Comparison of ENCODE assay signal across 9 mouse cellular contexts in the genomic region with DNA sequence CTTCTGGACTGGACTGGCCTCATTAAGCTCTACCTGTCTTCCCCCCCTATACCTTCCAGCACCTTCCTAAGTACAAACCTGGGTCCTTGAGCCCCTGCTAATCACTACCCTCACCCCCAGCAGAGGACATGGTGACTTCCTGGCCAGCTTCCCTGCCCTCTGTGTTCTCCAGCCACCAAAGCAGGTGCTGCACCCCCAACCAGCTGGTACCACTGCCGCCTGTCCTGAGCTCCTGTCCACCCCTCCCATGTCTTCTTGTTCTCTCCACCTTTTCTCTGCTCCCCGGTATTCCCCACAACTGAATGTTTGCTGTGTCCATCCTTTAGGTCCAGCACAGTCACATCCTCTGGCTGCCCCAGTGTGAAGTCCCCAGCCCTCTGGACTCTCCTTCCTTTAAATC. TPM values are rescaled to one million over a fixed set of nuclear protein-coding genes. Genes with fewer than 3 reads are reported as not detected.
A peak's percentile ranks its signal among the peaks of the same experiment; 100 is the strongest.
DNase-seq lines count a peak whose midpoint lies in the region; ATAC-seq and TF ChIP-seq lines count a peak whose summit lies in the region.
"Had no signal": no experiment of that assay in that cellular context is flagged by ENCODE, and none has a peak within 500 bp of the region (broad histone marks: within the 10 kb centered on the region; RNA-seq: fewer than 3 reads in every experiment).

No protein-coding gene starts in this region.

- no peaks in the 10 kb centered on the region for H3K9me3 ChIP-seq in heart, postnatal 0 days (replicated peaks; ENCODE audit: control insufficient read depth, low read length)
- no peaks in the 10 kb centered on the region for H3K9me3 ChIP-seq in forebrain, embryonic 15.5 days
- H3K9me3 ChIP-seq in hindbrain, embryonic 16.5 days (ENCODE audit: control insufficient read depth, low read length), result no peaks in the 10 kb centered on the region

- 68% methylated on average over 2 of the region's 2 CpGs for WGBS in heart, postnatal 0 days
- WGBS in forebrain, embryonic 15.5 days, result 45% methylated on average over 2 of the region's 2 CpGs
- 56% methylated on average over 2 of the region's 2 CpGs for WGBS in hindbrain, embryonic 16.5 days

- DNase-seq in heart, postnatal 0 days (ENCODE audit: low spot score), result no peak
- no peak for DNase-seq in heart, adult 18-20 months
- DNase-seq in adrenal gland, adult 18-20 months (ENCODE audit: low spot score in 2 of 2), result no peak
- DNase-seq: kidney, postnatal 10 days; lung, adult 2 months had no signal

- no peak overlapping the region for H3K27ac ChIP-seq in heart, postnatal 0 days (ENCODE audit: low read depth)
- H3K27ac ChIP-seq in forebrain, embryonic 15.5 days (replicated peaks), result peak overlapping the region; percentile 41; the same call in 1 of the 2 replicates
- H3K27ac ChIP-seq in hindbrain, embryonic 16.5 days (ENCODE audit: low read depth, low read length), result no peak overlapping the region

- peak overlapping the region; percentile 32; the same call in 1 of the 2 replicates for H3K4me2 ChIP-seq in heart, postnatal 0 days (ENCODE audit: low read depth, low read length)
- H3K4me2 ChIP-seq in forebrain, embryonic 15.5 days (replicated peaks), result no peak overlapping the region
- H3K4me2 ChIP-seq in hindbrain, embryonic 16.5 days (ENCODE audit: low read length), result no peak overlapping the region
- H3K4me2 ChIP-seq in myocyte (ENCODE audit: low read depth), result peak overlapping the region; percentile 86

- no peak overlapping the region for H3K4me3 ChIP-seq in heart, postnatal 0 days (ENCODE audit: low read depth, low read length)
- H3K4me3 ChIP-seq in forebrain, embryonic 15.5 days, result no peak overlapping the region
- no peak overlapping the region for H3K4me3 ChIP-seq in hindbrain, embryonic 16.5 days (ENCODE audit: low read length)
- H3K4me3 ChIP-seq in myocyte, result no peak overlapping the region

- no peak for TF ChIP-seq POLR2A in myocyte (IDR thresholded peaks at IDR 0.05; ENCODE audit: insufficient read length, low read depth)

- H3K4me1 ChIP-seq in heart, postnatal 0 days (ENCODE audit: control insufficient read depth, insufficient read depth), result peaks cover 12% of the 10 kb centered on the region
- H3K4me1 ChIP-seq in forebrain, embryonic 15.5 days, result peaks cover 19% of the 10 kb centered on the region
- peaks cover 16% of the 10 kb centered on the region for H3K4me1 ChIP-seq in hindbrain, embryonic 16.5 days (ENCODE audit: control insufficient read depth, insufficient read depth, low read depth, low read length)

- H3K9ac ChIP-seq in heart, postnatal 0 days (replicated peaks; ENCODE audit: low read depth, low read length), result no peak overlapping the region
- H3K9ac ChIP-seq in forebrain, embryonic 15.5 days (replicated peaks), result no peak overlapping the region
- H3K9ac ChIP-seq in hindbrain, embryonic 16.5 days (ENCODE audit: low read depth, low read length), result peak overlapping the region; percentile 4; the same call in 1 of the 2 replicates

- H3K79me2 ChIP-seq in myocyte (ENCODE audit: control insufficient read depth, insufficient read depth), result no peaks in the 10 kb centered on the region

- TF ChIP-seq CTCF in heart, postnatal 0 days (IDR thresholded peaks at IDR 0.05; ENCODE audit: low read depth), result no peak

- H3K36me3 ChIP-seq in heart, postnatal 0 days (replicated peaks; ENCODE audit: control insufficient read depth, insufficient read depth, low read length), result no peaks in the 10 kb centered on the region
- H3K36me3 ChIP-seq in forebrain, embryonic 15.5 days, result no peaks in the 10 kb centered on the region
- H3K36me3 ChIP-seq in hindbrain, embryonic 16.5 days (ENCODE audit: control insufficient read depth, insufficient read depth, low read length), result no peaks in the 10 kb centered on the region
- H3K36me3 ChIP-seq in myocyte (ENCODE audit: control insufficient read depth, insufficient read depth), result no peaks in the 10 kb centered on the region

- H3ac ChIP-seq in myocyte (ENCODE audit: control insufficient read depth, insufficient read length), result no peak overlapping the region

- no peak for TF ChIP-seq EP300 in heart, postnatal 0 days (IDR thresholded peaks at IDR 0.05; ENCODE audit: low read depth)

- peaks cover 15% of the 10 kb centered on the region; the same call in 1 of the 2 replicates for H3K27me3 ChIP-seq in heart, postnatal 0 days (ENCODE audit: control insufficient read depth, insufficient read depth, low read length)
- H3K27me3 ChIP-seq in forebrain, embryonic 15.5 days, result no peaks in the 10 kb centered on the region
- H3K27me3 ChIP-seq in hindbrain, embryonic 16.5 days (replicated peaks; ENCODE audit: control insufficient read depth, insufficient read depth, low read length), result no peaks in the 10 kb centered on the region
- no peaks in the 10 kb centered on the region for H3K27me3 ChIP-seq in myocyte (ENCODE audit: control insufficient read depth, insufficient read depth, insufficient read length)

- no peak for ATAC-seq in heart, postnatal 0 days (ENCODE audit: insufficient read depth, low read depth)
- no peak for ATAC-seq in forebrain, embryonic 15.5 days (replicated peaks)
- ATAC-seq in hindbrain, embryonic 16.5 days, result no peak
- ATAC-seq in activated CD4-positive, CD25-positive, alpha-beta regulatory T cell, adult 4 months, result no peak

TF ChIP-seq in myocyte, 11 proteins besides CTCF, POLR2A, EP300 and RAD21:
- no peak for TF ChIP-seq USF1 (IDR thresholded peaks at IDR 0.05; ENCODE audit: low read depth)
- no peak for TF ChIP-seq E2F4 (IDR thresholded peaks at IDR 0.05; ENCODE audit: insufficient read depth)
- peak in 2 of 3 experiments; percentile 41 to 72 for TF ChIP-seq MYOD1 (IDR thresholded peaks at IDR 0.05; ENCODE audit: control insufficient read depth in 1 of 3, insufficient read length in 2 of 3, low read depth in 2 of 3)
- no peak for TF ChIP-seq TCF3 (IDR thresholded peaks at IDR 0.05; ENCODE audit: insufficient read length, low read depth)
- no peak for TF ChIP-seq MAX (IDR thresholded peaks at IDR 0.05; ENCODE audit: low read depth)
- no peak for TF ChIP-seq REST (IDR thresholded peaks at IDR 0.05; ENCODE audit: insufficient read depth, insufficient read length)
- TF ChIP-seq TCF12 (IDR thresholded peaks at IDR 0.05; ENCODE audit: insufficient read depth, poor library complexity, severe bottlenecking), result no peak
- no peak for TF ChIP-seq POLR2AphosphoS2 (IDR thresholded peaks at IDR 0.05; ENCODE audit: insufficient read length, low read depth)
- TF ChIP-seq MYOG (IDR thresholded peaks at IDR 0.05; ENCODE audit: control insufficient read depth in 1 of 3, insufficient read depth in 1 of 3, insufficient read length in 2 of 3, low read depth in 2 of 3), result peak in 1 of 3 experiments; percentile 54
TF ChIP-seq in myocyte: peak in this region for 2.

RNA-seq across cellular contexts. Expression of gene Rab11fip4, which starts 19.4 kb away (rescaled TPM):
- 2.0 TPM in 1 of 2 replicates, not detected in the other for total RNA-seq in heart, postnatal 0 days (2014; rRNA removed; ENCODE audit: low replicate concordance)
- polyA plus RNA-seq in heart, postnatal 0 days (2015; fragmentation: Nextera tagmentation; extraction: Ambion mirVana), result 0.03 TPM in 1 of 2 replicates, not detected in the other
- total RNA-seq in heart, adult 18-20 months (2021), result under 1 TPM; 0.15 to 0.36 TPM
- polyA plus RNA-seq in forebrain, embryonic 15.5 days (2015; fragmentation: Nextera tagmentation; extraction: Ambion mirVana), result 25.6 TPM in 2 replicates
- 20.0 and 27.8 TPM in 2 replicates for polyA plus RNA-seq in hindbrain, embryonic 16.5 days (2015; fragmentation: Nextera tagmentation; extraction: Ambion mirVana)
- polyA plus RNA-seq in myocyte (2012; fragmentation: generic; extraction: Trizol), result 0.04 TPM
- total RNA-seq in adrenal gland, adult 18-20 months (2021), result 1 to 10 TPM; 2.0 to 4.3 TPM
- 10 to 100 TPM; 11.0 to 11.5 TPM for polyA plus RNA-seq in activated CD4-positive, CD25-positive, alpha-beta regulatory T cell, adult 4 months (2017; shearing (Covaris generic))

Comparison
In these comparisons a context has a peak if more than half of its experiments do, and no peak if none do; other contexts are left out.
1. H3K4me2 ChIP-seq: peak in heart, postnatal 0 days (single experiment) and myocyte (single experiment); none in forebrain, embryonic 15.5 days (single experiment) and hindbrain, embryonic 16.5 days (single experiment).
2. RNA of gene Rab11fip4, which starts 19.4 kb away (polyA plus RNA-seq): 25.6 TPM in forebrain, embryonic 15.5 days, 20.0 to 27.8 TPM in hindbrain, embryonic 16.5 days and 11.0 to 11.5 TPM in activated CD4-positive, CD25-positive, alpha-beta regulatory T cell, adult 4 months; 0.04 TPM in myocyte (single experiment) and 0.03 TPM in heart, postnatal 0 days; every median in the first group is over 10 times any median in the second.